Mouse (Mus musculus) MEL (cell line): ENCODE results near the gene Selenom. TPM values are rescaled to one million over a fixed set of nuclear protein-coding genes. Genes with fewer than 3 reads are reported as not detected.

Source experiments
- DNase-seq: peaks from one replicate; pipeline ENCODE4 v3.0.0; 2011; ENCODE audit warnings: low read depth, low spot score
- H3K27ac ChIP-seq: 2 replicates; pipeline ENCODE4 v1.5.1; 2012; ENCODE audit warnings: low read depth, mild to moderate bottlenecking, control low read depth, low read length, moderate library complexity; ENCODE audit not compliant: control insufficient read depth
- H3K27me3 ChIP-seq, 2 experiments: fragments of 150-350 bp in 1 of 2; sonication (generic) in 1 of 2; 2 replicates each; pipeline ENCODE4 v1.6.1; 2012; ENCODE audit warnings: low read length in 2 of 2, mild to moderate bottlenecking in 2 of 2, improper control_type of control experiment in 1 of 2, moderate library complexity in 1 of 2; ENCODE audit not compliant: insufficient read depth in 2 of 2, control insufficient read depth in 1 of 2
- H3K36me3 ChIP-seq, 2 experiments: 2 replicates each; pipeline ENCODE4 v1.6.1; 2012 to 2014; ENCODE audit warnings: low read length in 2 of 2, improper control_type of control experiment in 1 of 2, inconsistent platforms in 1 of 2, mild to moderate bottlenecking in 1 of 2; ENCODE audit not compliant: insufficient read depth in 2 of 2, control insufficient read depth in 1 of 2
- H3K4me1 ChIP-seq, 2 experiments: fragments of 150-350 bp in 1 of 2; sonication (generic) in 1 of 2; 2 replicates each; pipeline ENCODE4 v1.6.1; 2012; ENCODE audit warnings: low read length in 2 of 2, improper control_type of control experiment in 1 of 2, mild to moderate bottlenecking in 1 of 2; ENCODE audit not compliant: insufficient read depth in 2 of 2, control insufficient read depth in 1 of 2
- H3K4me3 ChIP-seq, 2 experiments: fragments of 150-350 bp in 1 of 2; sonication (generic) in 1 of 2; 2 replicates each; pipeline ENCODE4 v1.5.1; 2012; ENCODE audit warnings: low read depth in 2 of 2, low read length in 2 of 2, mild to moderate bottlenecking in 2 of 2, moderate library complexity in 2 of 2, control low read depth in 1 of 2, improper control_type of control experiment in 1 of 2; ENCODE audit not compliant: control insufficient read depth in 1 of 2, insufficient read depth in 1 of 2
- H3K79me2 ChIP-seq: 2 replicates; pipeline ENCODE4 v1.6.1; 2012; ENCODE audit warnings: mild to moderate bottlenecking, low read length, moderate library complexity; ENCODE audit not compliant: control insufficient read depth, poor library complexity, insufficient read depth
- H3K9ac ChIP-seq: 2 replicates; pipeline ENCODE4 v1.6.1; 2012; ENCODE audit warnings: low read depth, mild to moderate bottlenecking, control low read depth, low read length, moderate library complexity; ENCODE audit not compliant: control insufficient read depth, poor library complexity, severe bottlenecking
- H3K9me3 ChIP-seq: fragments of 150-350 bp; sonication (generic); replicated peaks from 2 replicates; pipeline ENCODE4 v1.6.1; 2012; ENCODE audit warnings: mild to moderate bottlenecking, low read length, improper control_type of control experiment, moderate library complexity; ENCODE audit not compliant: insufficient read depth
- BHLHE40 ChIP-seq: IDR thresholded peaks from 2 replicates; pipeline ENCODE4 v1.6.1; 2012; ENCODE audit warnings: low read depth, mild to moderate bottlenecking, inconsistent platforms, low read length, improper control_type of control experiment, borderline replicate concordance
- CHD1 ChIP-seq: IDR thresholded peaks from 2 replicates; pipeline ENCODE4 v1.6.1; 2012; ENCODE audit warnings: low read depth, mild to moderate bottlenecking, inconsistent platforms, low read length, improper control_type of control experiment
- CHD2 ChIP-seq: IDR thresholded peaks from 2 replicates; pipeline ENCODE4 v1.6.1; 2011; ENCODE audit warnings: low read length, improper control_type of control experiment
- EP300 ChIP-seq, 2 experiments: IDR thresholded peaks; 2 replicates each; pipeline ENCODE4 v1.6.1; 2011; ENCODE audit warnings: improper control_type of control experiment in 2 of 2, low read length in 2 of 2, low read depth in 1 of 2, mild to moderate bottlenecking in 1 of 2
- ETS1 ChIP-seq: IDR thresholded peaks from 2 replicates; pipeline ENCODE4 v1.6.1; 2012; ENCODE audit warnings: low read depth, mild to moderate bottlenecking, inconsistent platforms, low read length, improper control_type of control experiment, moderate library complexity
- HCFC1 ChIP-seq: IDR thresholded peaks from 2 replicates; pipeline ENCODE4 v1.6.1; 2012; ENCODE audit warnings: low read depth, mild to moderate bottlenecking, inconsistent platforms, low read length, improper control_type of control experiment, moderate library complexity
- JUND ChIP-seq: IDR thresholded peaks from 2 replicates; pipeline ENCODE4 v1.6.1; 2011; ENCODE audit warnings: low read depth, mild to moderate bottlenecking, improper control_type of control experiment, low read length
- KAT2A ChIP-seq: conservative IDR thresholded peaks from 2 replicates; pipeline ENCODE4 v1.6.1; 2012; ENCODE audit warnings: low read depth, low read length, improper control_type of control experiment, inconsistent platforms
- MAFK ChIP-seq: IDR thresholded peaks from 2 replicates; pipeline ENCODE4 v1.6.1; 2011; ENCODE audit warnings: low read depth, mild to moderate bottlenecking, low read length, improper control_type of control experiment, borderline replicate concordance
- MAZ ChIP-seq: IDR thresholded peaks from 2 replicates; pipeline ENCODE4 v1.6.1; 2012; ENCODE audit warnings: low read depth, mild to moderate bottlenecking, inconsistent platforms, low read length, improper control_type of control experiment
- MEF2A ChIP-seq: IDR thresholded peaks from 2 replicates; pipeline ENCODE4 v1.6.1; 2014; ENCODE audit warnings: low read depth, mild to moderate bottlenecking, inconsistent platforms, low read length, improper control_type of control experiment; ENCODE audit not compliant: poor library complexity, insufficient replicate concordance, severe bottlenecking; ENCODE audit errors: extremely low read depth
- MYB ChIP-seq: IDR thresholded peaks from 2 replicates; pipeline ENCODE4 v1.6.1; 2011; ENCODE audit warnings: mild to moderate bottlenecking, low read depth, low read length, improper control_type of control experiment
- NELFE ChIP-seq: IDR thresholded peaks from 2 replicates; pipeline ENCODE4 v1.6.1; 2011; ENCODE audit warnings: low read depth, low read length, improper control_type of control experiment
- NRF1 ChIP-seq: IDR thresholded peaks from 2 replicates; pipeline ENCODE4 v1.6.1; 2014; ENCODE audit warnings: low read depth, mild to moderate bottlenecking, inconsistent platforms, low read length, improper control_type of control experiment, moderate library complexity; ENCODE audit not compliant: poor library complexity, insufficient read depth, severe bottlenecking
- POLR2A ChIP-seq, 2 experiments: IDR thresholded peaks; 2 replicates each; pipeline ENCODE4 v1.6.1; 2011 to 2012; ENCODE audit warnings: low read length in 2 of 2, mild to moderate bottlenecking in 2 of 2, control low read depth in 1 of 2, improper control_type of control experiment in 1 of 2, low read depth in 1 of 2, moderate library complexity in 1 of 2; ENCODE audit not compliant: control insufficient read depth in 1 of 2, insufficient read depth in 1 of 2, poor library complexity in 1 of 2
- POLR2AphosphoS2 ChIP-seq: IDR thresholded peaks from 2 replicates; pipeline ENCODE4 v1.6.1; 2011; ENCODE audit warnings: low read length, improper control_type of control experiment
- POLR2AphosphoS5 ChIP-seq: IDR thresholded peaks from 2 replicates; pipeline ENCODE4 v1.6.1; 2012; ENCODE audit warnings: low read depth, borderline replicate concordance, mild to moderate bottlenecking, inconsistent platforms, low read length, moderate library complexity, mixed read lengths
- RCOR1 ChIP-seq: IDR thresholded peaks from 2 replicates; pipeline ENCODE4 v1.6.1; 2012; ENCODE audit warnings: low read depth, mild to moderate bottlenecking, inconsistent platforms, low read length, improper control_type of control experiment
- SIN3A ChIP-seq: IDR thresholded peaks from 2 replicates; pipeline ENCODE4 v1.6.1; 2012; ENCODE audit warnings: low read length, improper control_type of control experiment, inconsistent platforms
- SMC3 ChIP-seq: IDR thresholded peaks from 2 replicates; pipeline ENCODE4 v1.6.1; 2011; ENCODE audit warnings: low read depth, low read length, improper control_type of control experiment
- TAL1 ChIP-seq: IDR thresholded peaks from 2 replicates; pipeline ENCODE4 v1.6.1; 2012; ENCODE audit warnings: mild to moderate bottlenecking, inconsistent platforms, low read length, moderate library complexity, mixed read lengths
- TBP ChIP-seq: IDR thresholded peaks from 2 replicates; pipeline ENCODE4 v1.8.0; 2011; ENCODE audit warnings: low read depth, low read length, improper control_type of control experiment
- TCF12 ChIP-seq: IDR thresholded peaks from 2 replicates; pipeline ENCODE4 v1.6.1; 2014; ENCODE audit warnings: low read depth, mild to moderate bottlenecking, inconsistent platforms, low read length, improper control_type of control experiment, moderate library complexity
- USF1 ChIP-seq: IDR thresholded peaks from 2 replicates; pipeline ENCODE4 v1.6.1; 2014; ENCODE audit warnings: low read depth, mild to moderate bottlenecking, inconsistent platforms, low read length, improper control_type of control experiment, moderate library complexity
- USF2 ChIP-seq, 2 experiments: IDR thresholded peaks; 2 replicates each; pipeline ENCODE4 v1.6.1; 2011 to 2012; ENCODE audit warnings: improper control_type of control experiment in 2 of 2, low read length in 2 of 2, borderline replicate concordance in 1 of 2, inconsistent platforms in 1 of 2, low read depth in 1 of 2, mild to moderate bottlenecking in 1 of 2; ENCODE audit not compliant: insufficient read depth in 1 of 2
- ZKSCAN1 ChIP-seq: IDR thresholded peaks from 2 replicates; pipeline ENCODE4 v1.6.1; 2012; ENCODE audit warnings: low read depth, mild to moderate bottlenecking, inconsistent platforms, low read length, improper control_type of control experiment, moderate library complexity
- ZMIZ1 ChIP-seq: IDR thresholded peaks from 2 replicates; pipeline ENCODE4 v1.6.1; 2012; ENCODE audit warnings: low read depth, mild to moderate bottlenecking, inconsistent platforms, low read length, improper control_type of control experiment, moderate library complexity
- ZNF384 ChIP-seq: IDR thresholded peaks from 2 replicates; pipeline ENCODE4 v1.6.1; 2012; ENCODE audit warnings: low read depth, mild to moderate bottlenecking, inconsistent platforms, low read length, improper control_type of control experiment
- polyA plus RNA-seq, 2 experiments: library from polyadenylated mRNA; stranded (reverse) in 1 of 2; unstranded in 1 of 2; fragments of >175 nt in 1 of 2; fragments of >200 nt in 1 of 2; gene quantifications; 2 replicates each; pipeline versions ENCODE4 v1.2.1 to v1.2.4; 2012; ENCODE audit warnings: low replicate concordance in 2 of 2, low read depth in 1 of 2; ENCODE audit not compliant: insufficient read length in 2 of 2, insufficient read depth in 1 of 2, missing spikeins in 1 of 2
- total RNA-seq: library from RNA; depleted of rRNA; stranded (reverse); fragments of 300-350 nt; gene quantifications from 2 replicates; pipeline ENCODE4 v1.2.3, GENCODE M21; 2012

Gene Selenom
- total and polyA plus RNA-seq, 3 experiments, result 29.5 to 35.4 TPM; not detected in 1

DNA sequence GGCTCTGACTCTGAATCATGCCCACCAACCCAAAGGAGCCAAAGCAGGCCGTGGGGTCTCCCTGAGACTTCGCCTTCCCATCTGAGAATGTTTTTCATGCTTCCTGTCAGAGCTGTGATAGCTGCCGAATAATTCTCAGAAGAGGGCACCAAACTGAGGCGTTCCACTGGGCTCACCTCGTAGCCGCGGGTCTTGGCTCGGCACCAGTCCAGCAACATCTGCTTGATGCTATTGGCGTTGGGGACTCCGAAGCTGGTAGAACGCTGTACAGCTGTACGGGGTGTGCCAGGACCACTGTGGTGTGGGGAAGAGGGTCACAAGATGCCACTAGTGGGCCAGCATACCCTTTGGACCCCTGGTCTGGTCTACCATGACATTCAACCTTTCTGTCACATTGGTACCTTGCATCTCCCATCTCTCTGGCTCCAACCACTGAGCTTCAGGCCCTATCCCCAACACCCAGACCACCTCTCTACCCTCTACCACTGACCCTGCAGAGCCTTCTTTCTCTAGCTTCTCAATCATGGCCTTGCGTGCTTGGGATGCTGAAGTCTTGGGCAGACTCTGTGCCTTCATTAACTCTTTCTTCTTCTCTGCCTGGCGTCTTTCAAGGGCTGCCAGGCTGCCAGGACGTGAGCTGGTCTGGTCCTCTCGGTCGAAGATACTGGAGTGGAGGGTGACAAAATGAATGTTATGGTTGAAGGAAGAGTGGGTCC, 8.0 kb downstream of the Selenom start:
- peaks cover 11 to 21% of the 10 kb centered on the region in 2 experiments; a peak in 3 of 4 replicates for H3K36me3 ChIP-seq

DNA sequence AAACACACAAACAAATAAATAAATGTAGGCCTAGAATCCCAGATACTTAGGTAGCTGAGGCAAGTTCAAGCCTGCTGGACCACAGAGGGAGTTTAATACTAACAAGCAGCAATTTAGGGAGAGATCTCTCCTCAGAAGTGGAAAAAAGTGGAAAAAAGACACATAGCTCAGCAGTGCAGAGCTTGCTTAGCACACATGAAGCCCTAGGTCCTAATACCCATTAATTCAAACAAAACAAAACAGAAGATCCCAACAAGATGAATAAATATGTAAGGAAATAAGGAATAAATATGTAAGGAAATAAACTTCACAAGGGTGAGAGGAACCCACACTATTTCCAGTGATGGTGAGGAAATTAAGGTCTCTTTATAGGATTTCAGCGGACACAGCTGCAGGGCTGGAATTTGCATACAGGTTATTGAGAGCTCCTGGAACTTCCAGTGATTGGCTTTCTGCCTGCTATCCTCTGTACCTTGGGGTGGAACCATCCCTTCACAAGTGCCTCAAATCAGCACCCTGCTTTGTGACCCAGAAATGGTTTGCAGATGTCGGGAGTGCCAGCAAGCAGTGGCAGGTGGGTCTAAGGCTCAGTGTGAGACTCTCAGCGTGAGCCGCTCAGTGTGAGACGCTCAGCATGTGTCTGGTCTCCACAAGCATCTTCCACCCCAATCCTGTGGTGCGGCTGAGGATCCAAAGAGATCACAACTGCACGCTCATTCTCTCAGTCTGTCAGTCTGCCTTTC, 9.5 kb downstream of the Selenom start:
- no peaks in the 10 kb centered on the region for H3K27me3 ChIP-seq
- H3K4me3 ChIP-seq, result peak overlapping the region; percentile 63 to 65
- no peaks in the 10 kb centered on the region for H3K9me3 ChIP-seq
- H3K4me1 ChIP-seq, result peaks cover 0 to 26% of the 10 kb centered on the region in 2 experiments; a peak in 3 of 4 replicates
- H3K27ac ChIP-seq, result peak overlapping the region; percentile 80
- DNase-seq, result peak; percentile 95
- peak overlapping the region; percentile 84 for H3K9ac ChIP-seq
- H3K36me3 ChIP-seq, result peaks cover 11 to 17% of the 10 kb centered on the region in 2 experiments; a peak in 3 of 4 replicates
- H3K79me2 ChIP-seq, result peaks cover 26% of the 10 kb centered on the region
- TF ChIP-seq ZNF384 (no peak), TAL1 (no peak), MAFK (no peak), BHLHE40 (no peak), KAT2A (no peak), HCFC1 (no peak), JUND (no peak), USF2 (IDR thresholded peaks at IDR 0.05; ENCODE audit: borderline replicate concordance in 1 of 2, insufficient read depth in 1 of 2, low read depth in 1 of 2, low read length in 2 of 2) (no peak), NELFE (peak; percentile 89), POLR2AphosphoS2 (0 out of 2 replicates have a peak, but pooled peaks have one; percentile 38), SIN3A (peak; percentile 65), MYB (no peak), ETS1 (peak; percentile 65), TBP (peak; percentile 93), USF1 (no peak), CHD2 (no peak), EP300 (IDR thresholded peaks at IDR 0.05; ENCODE audit: low read depth in 1 of 2, low read length in 2 of 2) (0 out of 4 replicates have a peak, but pooled peaks of 1 of the 2 experiments have one; percentile 9), MEF2A (no peak), RCOR1 (no peak), NRF1 (no peak), ZMIZ1 (peak; percentile 96), ZKSCAN1 (no peak), MAZ (no peak), TCF12 (0 out of 2 replicates have a peak, but pooled peaks have one; percentile 47)

More for the DNA sequence above, 8.0 kb downstream of the Selenom start:
- Histone ChIP-seq H3K27ac (peak overlapping the region; percentile 80), H3K9ac (0 out of 2 replicates have a peak overlapping the region, but pooled peaks have one; percentile 1), H3K27me3 (no peaks in the 10 kb centered on the region), H3K4me1 (peaks cover 0 to 40% of the 10 kb centered on the region in 2 experiments; a peak in 3 of 4 replicates), H3K9me3 (no peaks in the 10 kb centered on the region), H3K79me2 (peaks cover 26% of the 10 kb centered on the region), H3K4me3 (no peak overlapping the region)
- TF ChIP-seq POLR2AphosphoS5 (peak; percentile 93), SMC3 (0 out of 2 replicates have a peak, but pooled peaks have one; percentile 6), ZMIZ1 (peak; percentile 35; the same call in 1 of the 2 replicates), POLR2AphosphoS2 (peak; percentile 71), CHD1 (peak; percentile 30; the same call in 1 of the 2 replicates), TAL1 (no peak), POLR2A (IDR thresholded peaks at IDR 0.05; ENCODE audit: control insufficient read depth in 1 of 2, insufficient read depth in 1 of 2, low read depth in 1 of 2, low read length in 2 of 2, poor library complexity in 1 of 2) (peak in 1 of 2 experiments; percentile 52; a peak in 2 of 4 replicates), USF2 (IDR thresholded peaks at IDR 0.05; ENCODE audit: borderline replicate concordance in 1 of 2, insufficient read depth in 1 of 2, low read depth in 1 of 2, low read length in 2 of 2) (no peak)
- DNase-seq, result peak; percentile 63
